Mouse (Mus musculus): ENCODE data around the gene Atg4a.

GRCm38 (mm10) chrX:141195036-141195435 lies 238.3 kb downstream of the Atg4a start:
- TF ChIP-seq CTCF (IDR thresholded peaks at IDR 0.05; ENCODE audit: low read depth) (no peak), EP300 (IDR thresholded peaks at IDR 0.05; ENCODE audit: low read depth) (no peak)
